Mouse (Mus musculus) gastrocnemius, postnatal 10 days (tissue): ENCODE measurements around the gene Umodl1. TPM values are rescaled to one million over a fixed set of nuclear protein-coding genes. Genes with fewer than 3 reads are reported as not detected.

Source experiments
- DNase-seq: peaks from one replicate; pipeline ENCODE4 v3.0.0; 2021; ENCODE audit warnings: mixed read lengths
- long read RNA-seq, 2 experiments: library from polyadenylated mRNA; stranded (forward); transcript quantifications; one replicate each; pipeline ENCODE4 v2.0.0; 2021
- total RNA-seq, 2 experiments: library from RNA; stranded (reverse); gene quantifications; 2 replicates each; pipeline ENCODE4 v1.2.3; 2021

The Umodl1 gene
- under 1 TPM in 1 of 2 experiments, not detected in 1; 0.11 TPM for total RNA-seq
- long read RNA-seq, experiment 1: 0 reads
- long read RNA-seq, experiment 2: 0 reads

DNA sequence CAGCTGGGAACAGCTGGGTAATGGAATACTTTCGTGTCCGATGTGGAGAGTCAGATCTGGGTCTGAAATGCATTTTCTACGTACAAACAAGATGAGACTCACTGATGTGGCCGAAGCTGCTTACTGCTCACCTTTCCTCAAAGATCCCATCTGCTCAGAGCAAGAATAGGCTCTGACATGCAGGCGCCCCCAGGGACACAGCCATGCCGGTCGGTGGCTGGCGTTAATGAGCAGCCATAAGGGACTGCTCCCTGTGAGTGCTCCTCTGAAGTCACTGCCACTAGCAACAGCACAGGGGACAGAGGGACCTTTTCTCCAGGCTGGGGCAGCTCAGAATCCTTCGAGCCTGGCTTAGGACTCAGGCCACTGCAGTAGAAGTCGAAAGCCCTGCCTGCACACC is at the start of gene Umodl1:
Gene Umodl1, plus strand, starts transcription at position 301 of the 400 bp plus-strand sequence.
- DNase-seq: no peak

DNA sequence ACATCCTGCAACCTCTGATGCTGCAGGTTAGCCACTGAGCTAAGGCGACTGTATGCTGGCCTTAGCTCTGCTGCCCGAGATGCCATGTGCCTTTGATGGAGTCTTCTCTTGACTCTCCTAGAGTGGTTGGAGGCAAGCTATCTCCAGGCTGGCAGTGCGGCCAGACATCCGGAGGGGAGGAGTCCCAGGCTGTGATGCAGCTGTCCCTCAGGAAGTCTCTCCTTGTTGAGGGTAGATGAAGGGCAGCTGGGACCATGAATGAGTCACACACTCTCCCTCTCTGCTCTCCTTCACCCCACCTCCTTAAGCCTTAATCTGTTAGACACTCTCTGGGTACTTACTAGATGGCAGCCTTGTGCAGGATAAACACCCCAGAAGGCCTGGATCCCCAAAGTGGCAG is 46.9 kb upstream of the Umodl1 start:
- no peak for DNase-seq

DNA sequence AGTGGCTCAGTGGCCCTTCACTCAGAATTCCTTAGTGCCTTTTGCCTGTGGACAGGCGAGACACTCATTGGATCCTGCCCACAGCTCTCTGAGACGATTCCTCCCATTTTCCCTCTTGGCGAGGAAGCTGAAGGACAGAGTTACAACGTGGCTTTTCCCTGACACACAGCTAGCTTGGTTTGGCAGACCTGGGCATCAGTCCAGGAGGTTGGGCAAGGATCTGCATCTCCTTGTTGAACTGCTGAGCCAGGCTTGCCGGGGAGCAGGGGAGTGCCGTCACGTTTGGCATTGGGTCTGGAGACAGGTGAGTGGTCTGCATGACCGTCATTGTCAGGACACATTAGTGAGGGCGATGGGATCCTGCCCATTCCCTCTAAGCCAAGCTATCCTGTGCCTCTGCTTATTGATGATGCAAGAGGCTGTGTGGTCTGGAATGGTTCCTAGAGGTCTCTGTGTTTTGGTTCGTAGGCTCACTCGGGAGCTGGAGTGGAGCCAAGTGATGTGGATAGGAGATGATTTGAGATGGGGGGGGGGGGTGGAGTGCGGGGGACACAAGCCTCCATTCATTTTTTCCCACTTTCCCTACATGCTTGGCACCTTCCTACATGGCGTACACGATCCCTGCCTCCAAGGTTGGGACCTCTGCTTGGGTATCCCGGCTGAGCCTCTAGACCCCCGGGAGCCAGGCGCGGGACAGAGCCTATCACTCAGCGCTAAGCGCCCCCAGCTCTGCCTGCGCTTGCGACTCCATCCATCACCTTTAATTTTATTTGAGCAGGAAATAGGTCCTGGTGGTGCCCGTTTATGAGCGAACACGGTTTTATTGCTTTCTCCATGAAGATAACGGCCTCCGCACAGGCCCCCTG is 43.3 kb upstream of the Umodl1 start:
- peak; percentile 30 for DNase-seq

DNA sequence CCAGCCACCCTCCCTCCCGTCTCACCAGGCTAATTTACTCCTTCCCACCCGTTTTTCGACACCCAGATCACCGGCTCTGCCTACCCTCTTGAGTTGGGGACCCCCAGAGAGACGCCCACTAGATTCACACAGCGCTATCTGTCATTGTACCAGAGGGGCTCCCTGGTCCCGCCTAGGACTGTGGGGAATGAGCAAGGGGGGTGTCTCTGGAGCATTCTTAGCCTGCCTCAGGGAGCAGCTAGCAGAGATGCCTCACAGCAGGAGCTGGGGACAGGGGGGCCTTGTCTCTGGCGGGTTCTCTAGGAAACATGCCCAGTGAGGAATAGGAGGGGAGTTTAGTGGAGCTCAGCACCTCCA is 42.7 kb upstream of the Umodl1 start:
- DNase-seq: no peak

DNA sequence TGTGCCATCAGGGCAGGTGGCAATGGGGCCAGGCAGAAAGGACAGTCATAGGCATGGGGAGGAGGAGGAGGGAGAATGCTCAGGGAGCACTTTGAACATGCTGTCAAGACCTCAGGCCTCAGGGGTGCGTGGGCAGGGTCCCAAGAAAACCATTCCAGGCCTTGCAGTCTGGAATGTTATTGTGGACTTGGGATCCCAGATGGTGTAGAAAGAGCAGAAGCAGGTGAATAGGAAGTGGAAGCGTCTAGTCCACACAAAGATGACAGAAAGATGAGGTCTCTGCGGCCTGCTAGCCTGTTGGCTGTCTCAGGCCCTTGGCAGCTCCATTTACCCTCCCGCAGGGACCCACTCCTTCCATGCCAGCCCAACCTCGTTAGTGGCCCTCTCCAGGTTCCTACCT is 41.9 kb upstream of the Umodl1 start:
- DNase-seq: no peak

DNA sequence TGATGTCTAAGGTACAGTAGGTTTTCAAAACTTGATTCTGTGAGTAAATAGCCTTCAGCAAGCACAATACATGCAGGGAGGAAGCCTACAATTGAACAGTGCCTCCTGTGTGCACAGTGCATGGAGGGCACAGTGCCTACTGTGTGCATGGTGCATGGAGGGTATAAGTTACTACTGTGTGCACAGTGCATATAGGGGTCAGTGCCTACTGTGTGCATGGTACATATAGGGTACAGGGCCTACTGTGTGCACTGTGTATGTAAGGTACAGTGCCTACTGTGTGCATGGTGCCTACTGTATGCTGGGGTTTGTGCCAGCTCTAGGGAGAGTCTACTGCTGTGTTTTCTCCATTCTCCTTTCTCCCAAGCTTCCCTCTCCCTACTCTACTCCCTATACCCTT is 40.2 kb upstream of the Umodl1 start:
- DNase-seq: no peak

DNA sequence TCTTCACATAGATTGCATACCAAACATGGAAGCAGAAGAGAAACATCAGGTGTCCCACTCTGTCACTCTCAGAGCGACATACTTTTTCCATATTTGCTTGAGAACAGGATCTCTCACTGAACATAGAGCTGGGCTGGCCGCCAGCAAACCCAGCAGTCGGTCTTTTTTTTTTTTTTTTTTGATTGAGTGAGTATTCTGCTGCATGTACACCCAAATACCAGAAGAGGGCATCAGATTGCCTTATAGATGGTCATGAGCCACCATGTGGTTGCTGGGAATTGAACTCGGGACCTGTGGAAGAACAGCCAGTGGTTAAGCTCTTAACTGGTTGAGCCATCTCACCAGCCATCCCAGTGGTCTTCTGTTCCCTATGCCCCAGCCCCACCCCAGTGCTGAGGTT is 30.9 kb upstream of the Umodl1 start:
- no peak for DNase-seq

DNA sequence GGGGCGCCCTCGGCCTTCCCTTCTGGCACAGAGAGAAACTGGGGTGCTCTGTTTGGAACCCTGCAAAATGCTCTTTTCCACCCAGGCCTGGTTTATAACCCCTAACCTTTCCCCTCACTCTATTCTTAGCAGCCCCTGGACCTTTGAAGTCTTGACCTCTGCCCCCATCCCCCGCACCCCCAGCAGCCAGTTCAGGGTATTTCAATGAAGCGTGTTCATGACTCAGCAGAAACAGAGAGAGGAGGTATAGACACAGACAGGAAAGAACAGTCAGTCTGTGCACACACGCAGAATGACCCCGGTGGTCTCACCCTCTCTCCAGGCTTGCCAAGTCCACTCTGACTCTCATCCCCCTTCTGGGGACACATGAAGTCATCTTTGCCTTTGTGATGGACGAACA is 23.6 kb upstream of the Umodl1 start:
- no peak for DNase-seq

DNA sequence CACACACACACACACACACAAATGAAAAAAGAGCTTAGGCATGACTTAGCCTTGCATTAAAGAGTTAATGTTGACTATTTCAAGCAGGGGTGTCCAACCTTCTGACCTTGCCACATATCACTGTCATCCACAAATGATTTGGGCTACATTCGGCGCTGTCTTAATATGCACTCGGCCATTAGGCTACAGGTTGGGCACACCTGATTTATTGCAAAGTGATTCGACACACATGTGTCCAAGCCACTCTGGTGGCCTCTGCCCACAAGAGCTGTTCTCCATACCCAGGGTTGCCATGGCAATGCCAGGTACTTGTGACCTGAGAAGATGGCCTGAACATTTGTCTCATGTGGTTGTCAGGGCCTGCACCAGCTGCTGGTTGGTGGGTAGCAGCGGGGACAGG is 21.6 kb upstream of the Umodl1 start:
- DNase-seq: no peak

DNA sequence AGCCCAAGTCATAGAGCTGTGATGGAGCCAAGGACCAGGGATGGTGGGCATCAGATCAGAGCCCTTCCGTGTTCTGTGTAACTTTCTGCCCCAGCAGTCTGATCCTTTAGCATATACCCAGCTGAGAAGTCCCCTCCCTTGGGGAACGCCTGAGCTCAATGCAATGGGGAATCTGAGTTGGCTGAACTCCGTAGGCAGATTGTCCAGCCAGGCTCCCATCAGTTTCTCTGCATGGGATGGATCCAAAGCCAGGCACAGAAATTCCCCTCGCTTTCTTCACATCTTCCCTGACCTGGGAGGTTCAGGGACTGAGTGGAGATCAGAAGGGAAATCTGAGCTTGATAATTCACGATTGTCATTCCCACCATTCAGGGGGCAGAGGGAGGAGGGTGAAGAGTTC is 19.1 kb upstream of the Umodl1 start:
- no peak for DNase-seq

DNA sequence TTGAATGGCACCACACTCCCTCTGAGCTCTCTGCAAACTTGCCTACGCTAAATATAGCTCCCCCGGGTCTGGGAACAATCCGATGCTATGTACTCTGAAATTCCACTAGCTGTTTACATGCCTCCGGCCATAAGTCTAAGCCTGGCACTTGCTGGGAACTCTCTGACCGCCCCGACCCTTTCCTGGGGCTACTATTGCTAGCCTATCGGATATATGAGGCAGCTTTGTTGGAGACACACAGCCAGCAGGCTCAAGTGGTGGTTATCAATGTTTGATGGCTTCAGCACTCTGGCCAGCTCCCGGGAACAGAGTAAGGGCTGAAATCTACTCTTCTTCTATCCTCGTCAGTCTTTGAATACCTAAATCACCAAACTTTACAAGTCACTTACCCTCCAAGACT is 15.9 kb upstream of the Umodl1 start:
- no peak for DNase-seq

DNA sequence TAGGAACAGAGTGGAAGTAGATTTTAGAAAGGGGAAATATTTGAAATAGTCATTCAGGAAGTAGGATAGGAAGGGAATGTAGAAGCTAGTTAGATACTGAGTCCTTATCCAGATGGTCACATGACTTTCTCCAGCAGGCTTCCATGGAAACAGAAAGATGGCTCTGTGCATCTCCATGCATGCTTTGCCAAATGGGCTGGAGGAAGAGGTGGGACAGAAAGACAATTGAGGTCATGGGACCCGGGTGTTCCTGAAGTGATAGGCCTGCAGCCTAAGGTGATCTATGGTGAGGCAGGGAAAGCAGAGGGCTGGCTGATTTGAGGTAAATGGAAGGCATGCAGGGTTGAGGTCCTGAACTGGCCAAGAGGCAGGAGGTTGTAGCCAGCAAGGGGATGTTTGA is 6.1 kb upstream of the Umodl1 start:
- no peak for DNase-seq

DNA sequence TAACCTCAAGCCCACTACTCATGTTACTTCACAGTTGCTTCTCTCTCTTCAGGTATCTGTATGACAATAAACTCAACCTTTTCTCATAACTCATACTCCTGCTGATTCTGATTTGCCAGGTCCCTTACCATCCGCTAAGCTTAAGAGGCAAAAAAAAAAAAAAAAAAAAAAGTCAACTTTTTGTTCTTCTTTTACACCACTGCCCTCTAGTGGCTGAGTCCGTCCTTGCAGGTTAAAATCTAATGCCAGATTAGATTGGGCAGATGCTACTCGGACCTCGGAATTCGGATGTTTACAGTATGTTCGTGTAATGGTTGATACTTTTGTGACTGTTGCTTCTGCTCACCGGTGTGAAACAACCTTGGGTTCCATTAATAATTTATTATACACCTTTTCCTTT is 3.7 kb upstream of the Umodl1 start:
- DNase-seq: peak; percentile 72

DNA sequence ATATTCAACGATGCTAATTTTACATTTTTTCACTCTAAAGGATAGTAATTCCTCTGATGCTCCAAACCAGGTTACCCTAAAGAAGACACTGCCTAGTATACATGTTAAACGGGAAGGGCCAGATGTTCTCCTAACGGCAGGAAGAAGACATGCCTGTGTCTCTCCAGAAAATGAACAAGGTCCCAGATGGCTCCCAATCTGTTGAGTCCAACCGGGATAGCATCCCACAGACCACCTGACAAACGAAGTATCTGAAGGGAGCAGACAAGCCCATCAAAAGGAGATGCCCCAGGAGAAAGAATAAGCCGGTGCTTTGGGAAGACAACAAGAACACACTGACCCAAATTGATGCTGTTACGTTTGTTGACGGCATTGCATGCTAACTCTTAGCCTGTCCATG is 2.8 kb upstream of the Umodl1 start:
- DNase-seq: no peak

DNA sequence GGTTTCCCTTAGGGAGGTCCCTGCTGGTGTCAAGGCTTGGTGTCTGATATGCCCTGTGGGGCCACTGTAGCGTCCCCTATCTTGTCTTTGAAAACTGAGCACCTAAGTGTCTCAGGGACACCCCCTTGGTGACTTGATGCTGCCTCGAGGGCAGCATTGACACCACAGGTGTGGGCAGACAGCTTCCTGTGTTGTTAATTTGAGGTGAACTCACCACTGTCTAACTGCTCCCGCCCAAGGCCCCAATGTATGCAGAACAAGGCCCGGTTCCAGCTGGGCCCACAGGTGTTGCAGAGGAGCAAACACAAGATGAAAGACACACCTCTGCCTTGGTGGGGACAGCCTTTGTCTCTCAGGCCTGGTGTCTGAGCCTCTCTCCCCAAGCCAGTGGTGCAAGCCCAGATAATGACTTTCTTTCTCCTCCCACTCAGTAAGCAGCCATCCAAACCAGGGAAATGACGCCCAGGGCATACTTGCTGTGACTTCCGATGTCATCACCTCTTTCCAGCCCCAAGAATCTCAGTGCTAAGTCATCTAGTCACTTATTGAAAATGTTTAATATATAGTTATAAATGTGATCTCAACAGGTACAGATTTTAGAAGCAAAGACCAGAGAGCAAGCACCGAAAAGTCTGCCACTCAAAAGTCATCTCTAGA is 7.6 kb downstream of the Umodl1 start:
- no peak for DNase-seq

DNA sequence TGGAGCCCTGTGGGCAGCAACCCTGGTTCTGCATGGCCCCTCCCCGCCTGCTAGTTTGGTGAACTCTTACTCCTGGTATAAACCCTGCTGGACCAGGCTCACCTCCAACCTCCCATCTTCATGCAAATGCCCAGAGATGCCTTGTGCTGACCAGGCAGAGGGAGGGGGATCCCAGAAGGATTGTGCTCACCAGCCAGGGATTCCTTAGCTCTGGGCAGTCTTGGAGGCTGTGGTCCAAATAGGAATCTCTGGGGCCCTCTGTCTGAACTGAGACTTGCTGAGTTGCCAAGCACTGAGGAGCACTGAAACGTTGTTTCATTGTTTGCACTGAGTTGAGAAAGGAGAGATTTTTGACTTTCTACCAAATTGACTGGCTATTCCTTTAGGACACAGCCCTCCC is 8.4 kb downstream of the Umodl1 start:
- no peak for DNase-seq

DNA sequence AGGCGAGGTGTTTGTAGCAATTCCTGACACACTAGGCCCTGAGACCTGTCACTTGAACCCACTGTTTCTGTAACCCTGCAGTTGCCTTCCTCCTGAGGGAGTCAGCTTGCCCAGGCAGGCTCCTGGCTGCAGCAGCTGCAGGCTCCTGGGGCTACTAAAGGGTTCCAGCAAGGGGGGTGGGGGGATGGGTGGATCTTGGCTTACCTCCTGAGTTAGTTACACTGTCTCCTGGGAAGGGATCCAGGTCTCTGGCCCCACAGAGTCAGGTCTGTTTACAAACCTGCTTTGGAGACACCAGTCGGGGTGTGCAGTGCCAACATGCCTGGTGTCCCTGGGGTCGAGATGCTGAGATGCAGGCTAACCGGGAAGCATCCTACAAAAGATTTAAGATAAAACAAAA is 15.5 kb downstream of the Umodl1 start:
- peak; percentile 27 for DNase-seq

DNA sequence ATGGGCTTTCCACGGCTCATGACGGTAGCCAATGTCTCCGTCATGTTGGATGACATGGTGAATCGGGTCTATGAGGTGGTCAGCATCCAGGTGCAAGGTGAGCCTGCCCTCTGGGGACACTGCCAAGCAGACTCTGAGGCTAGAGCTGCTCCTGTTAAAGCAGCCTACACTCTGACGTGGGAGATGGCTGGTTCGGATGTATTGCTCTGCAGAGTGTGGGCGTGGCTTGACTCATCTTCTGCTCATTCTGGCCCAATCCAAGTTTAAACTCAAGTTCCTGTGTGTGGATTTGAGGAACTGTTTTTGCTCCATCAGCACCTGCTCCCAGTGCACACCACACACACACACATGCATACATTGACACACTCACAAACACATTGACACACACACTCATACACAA is 17.4 kb downstream of the Umodl1 start:
- DNase-seq: no peak

DNA sequence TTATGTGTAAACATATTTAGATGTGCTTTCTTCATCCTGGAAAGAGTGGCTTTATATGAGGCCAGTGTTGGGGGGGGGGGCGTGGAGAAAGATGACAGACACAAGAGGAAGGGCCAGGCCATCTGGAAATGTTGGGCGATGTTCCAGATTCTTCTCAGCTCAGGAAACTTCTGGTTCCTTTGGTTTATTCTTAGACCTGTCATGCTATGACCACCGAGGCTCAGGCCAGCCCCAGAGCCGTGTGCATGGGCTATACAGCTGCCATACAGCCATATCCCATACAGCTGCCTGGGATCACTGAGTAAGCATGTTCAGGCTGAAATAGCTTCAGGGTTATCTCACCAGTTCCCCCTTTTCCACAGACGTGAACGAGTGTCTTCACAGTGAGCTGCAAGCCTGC is 18.9 kb downstream of the Umodl1 start:
- no peak for DNase-seq

DNA sequence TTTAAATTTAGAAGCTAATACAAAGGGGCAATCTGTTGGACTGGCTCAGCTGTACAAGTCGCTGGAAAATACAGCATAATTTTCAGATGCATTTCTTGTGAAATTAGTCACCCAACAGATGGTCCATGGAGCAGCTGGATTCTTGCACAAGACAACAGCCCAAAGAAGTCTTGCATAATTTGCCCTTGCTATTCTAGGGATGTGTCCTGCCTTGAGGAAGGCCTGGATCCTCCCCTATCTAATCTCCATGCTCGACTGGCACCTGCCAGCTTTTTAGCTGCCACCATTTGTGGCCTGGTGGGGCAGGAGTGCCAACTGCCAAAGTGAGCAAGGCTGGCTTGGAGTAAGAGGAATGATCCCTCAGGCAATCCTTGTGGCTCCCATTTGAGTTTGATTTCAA is 22.9 kb downstream of the Umodl1 start:
- no peak for DNase-seq

DNA sequence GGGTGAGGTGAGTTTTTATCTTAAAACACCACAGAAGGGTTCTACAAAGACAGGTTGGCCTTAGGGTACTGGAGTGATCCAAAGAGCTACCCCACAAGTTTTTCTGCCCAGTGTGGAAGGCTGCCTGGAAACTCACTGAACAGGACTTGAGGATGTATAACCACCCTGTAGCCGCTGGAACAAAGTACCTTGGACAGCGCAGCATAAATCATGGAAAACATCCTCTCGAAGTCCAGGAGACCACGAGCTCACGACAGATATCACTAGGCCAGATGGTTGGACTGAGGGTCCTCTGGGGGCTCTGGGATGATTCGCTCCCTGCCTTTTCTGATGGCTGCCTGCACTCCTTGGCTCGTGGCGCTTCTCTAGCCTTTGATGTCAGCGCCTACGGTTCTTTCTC is 24.1 kb downstream of the Umodl1 start:
- no peak for DNase-seq

DNA sequence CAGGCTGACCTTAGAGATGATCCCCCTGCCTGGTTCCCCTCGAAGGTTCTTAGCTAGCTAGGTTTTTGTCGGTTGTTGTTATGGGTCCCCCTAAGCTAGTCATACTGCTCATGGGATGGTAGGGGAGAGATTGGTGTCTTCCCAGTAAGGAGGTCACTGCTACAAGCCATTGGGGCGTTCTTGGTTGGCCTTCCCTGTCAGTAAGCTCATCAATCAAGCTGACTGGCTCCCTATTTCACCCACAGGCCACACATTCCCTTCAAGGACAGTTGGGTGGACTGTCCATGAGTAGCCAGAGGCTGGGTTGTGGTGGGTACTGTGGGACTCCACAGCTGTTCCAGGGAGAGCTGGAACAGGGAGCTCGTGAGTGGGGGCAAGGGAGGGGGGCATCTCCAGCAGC is 29.1 kb downstream of the Umodl1 start:
- DNase-seq: no peak

DNA sequence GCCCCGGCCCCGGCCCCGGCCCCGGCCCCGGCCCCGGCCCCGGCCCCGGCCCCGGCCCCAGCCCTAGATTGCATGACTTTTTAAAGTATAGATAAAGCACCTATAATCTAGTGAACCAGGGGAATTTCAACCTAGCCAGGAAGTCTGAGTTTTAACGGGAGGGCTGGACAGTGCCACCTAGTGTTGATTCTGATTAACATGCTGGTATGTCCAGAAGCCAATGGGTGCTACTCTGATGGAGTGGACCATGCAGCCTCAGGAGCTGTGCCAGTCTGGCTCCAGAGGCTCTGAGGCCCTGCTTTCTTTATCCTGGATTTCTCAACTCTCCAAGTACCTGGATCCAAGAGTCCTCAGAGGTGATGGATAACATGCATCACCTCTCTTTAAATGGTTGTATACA is 35.8 kb downstream of the Umodl1 start:
- no peak for DNase-seq

DNA sequence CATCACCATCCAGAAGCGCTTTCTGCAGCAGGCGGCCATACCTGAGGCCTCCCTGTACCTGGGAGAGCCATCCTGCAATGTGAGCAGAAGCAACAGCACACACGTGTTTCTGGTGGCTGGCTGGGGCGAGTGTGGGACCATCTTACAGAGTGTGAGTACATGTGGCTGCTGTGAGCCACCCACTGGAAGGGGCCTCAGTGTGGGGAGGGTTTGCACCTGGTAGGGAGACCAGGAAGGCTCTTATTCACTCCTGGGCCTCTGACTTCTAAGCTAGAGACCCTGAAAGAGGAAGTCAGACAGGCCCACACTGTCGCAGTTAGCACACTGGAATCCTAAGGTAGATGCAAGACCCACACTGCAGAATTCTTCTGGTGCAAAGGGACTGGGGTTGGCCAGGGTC is 41.9 kb downstream of the Umodl1 start:
- DNase-seq: no peak
